In genomic region chr9:14274986-14275720, GRCm38 (mm10) we compare ENCODE assay signal across 8 mouse cellular contexts. TPM values are rescaled to one million over a fixed set of nuclear protein-coding genes. Genes with fewer than 3 reads are reported as not detected.
DNase-seq lines count a peak whose midpoint lies in the region; ATAC-seq lines count a peak whose summit lies in the region.

Gene Sesn3 (plus strand): TSS chr9:14275067.

- peak; percentile 96 for DNase-seq in ZHBTc4 (ENCODE audit: low read depth, low spot score)
- DNase-seq in gastrocnemius, postnatal 10 days, result peak; percentile 69
- peak; percentile 94 for DNase-seq in induced T-regulatory cell, adult 2 months (ENCODE audit: low read depth)
- DNase-seq in left cerebral cortex, adult 8-10 months (ENCODE audit: low spot score in 2 of 2), result peak; percentile 63 to 84
- peak; percentile 71 for DNase-seq in right cerebral cortex, adult 18-20 months
- peak; percentile 72 for DNase-seq in urinary bladder, adult 2 months (ENCODE audit: low spot score)

- peak; percentile 76 for ATAC-seq in common myeloid progenitor, adult 5-6 weeks (replicated peaks; ENCODE audit: low read depth, poor library complexity, severe bottlenecking)
- peak; percentile 77 for ATAC-seq in megakaryocyte, adult 5-6 weeks (ENCODE audit: poor library complexity, severe bottlenecking)

RNA-seq across cellular contexts. Expression of gene Sesn3, which starts in this region (rescaled TPM):
- total RNA-seq in common myeloid progenitor, adult 5-6 weeks (2017), result 11.8 and 12.5 TPM in 2 replicates
- 10 to 100 TPM; 43.4 to 44.8 TPM for total RNA-seq in gastrocnemius, postnatal 10 days (2021)
- total RNA-seq in left cerebral cortex, adult 8-10 months (2022), result 100 to 1,000 TPM; 118 to 153 (median 137) TPM
- total RNA-seq in megakaryocyte, adult 5-6 weeks (2015), result 7.5 TPM in 2 replicates
- 4.1 and 5.2 TPM in 2 replicates for total RNA-seq in megakaryocyte, adult 5-6 weeks (2017)
- polyA plus RNA-seq in urinary bladder, adult 2 months (2012; rRNA removed), result 11.9 and 18.5 TPM in 2 replicates

Comparison
In these comparisons a context has a peak if more than half of its experiments do, and no peak if none do; other contexts are left out.
1. Peak in every context shown above with its lines: DNase-seq and ATAC-seq.